Mouse (Mus musculus): ENCODE results near the gene Fbxo33.

DNA sequence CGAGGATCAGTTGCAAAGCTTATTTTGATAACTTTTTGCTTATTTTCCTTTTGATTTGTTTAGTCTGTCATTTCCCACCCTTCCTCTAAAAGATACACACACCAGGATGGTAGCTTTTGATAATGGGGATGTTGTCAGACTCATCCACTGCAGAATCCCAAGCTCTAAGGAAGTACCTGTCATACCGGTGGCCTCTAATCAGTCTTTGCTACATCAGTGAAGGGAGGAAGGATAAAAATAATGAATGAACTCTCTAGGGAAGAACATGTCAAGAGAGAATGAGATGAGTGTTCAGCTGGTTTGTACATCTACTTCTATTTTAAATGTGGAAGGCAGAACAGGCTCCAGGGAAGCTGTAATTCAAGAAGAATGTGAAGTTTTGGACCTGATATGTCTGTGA is 41.3 kb upstream of the Fbxo33 start:
- TF ChIP-seq CTCF (IDR thresholded peaks at IDR 0.05; ENCODE audit: low read depth, low read length) (no peak), POLR2A (IDR thresholded peaks at IDR 0.05; ENCODE audit: borderline replicate concordance, low read depth, low read length) (no peak)

All from bone marrow macrophage, adult 2 months (primary cell).